Mouse (Mus musculus) liver, embryonic 14.5 days (tissue): ENCODE results near the gene Rfx3.

Experiments
- CTCF ChIP-seq: IDR thresholded peaks from 2 replicates; pipeline ENCODE4 v1.5.1; 2016; ENCODE audit warnings: antibody characterized with exemption, low read depth, control low read depth
- EP300 ChIP-seq: IDR thresholded peaks from 2 replicates; pipeline ENCODE4 v1.6.1; 2016; ENCODE audit warnings: antibody characterized with exemption, low read depth

DNA sequence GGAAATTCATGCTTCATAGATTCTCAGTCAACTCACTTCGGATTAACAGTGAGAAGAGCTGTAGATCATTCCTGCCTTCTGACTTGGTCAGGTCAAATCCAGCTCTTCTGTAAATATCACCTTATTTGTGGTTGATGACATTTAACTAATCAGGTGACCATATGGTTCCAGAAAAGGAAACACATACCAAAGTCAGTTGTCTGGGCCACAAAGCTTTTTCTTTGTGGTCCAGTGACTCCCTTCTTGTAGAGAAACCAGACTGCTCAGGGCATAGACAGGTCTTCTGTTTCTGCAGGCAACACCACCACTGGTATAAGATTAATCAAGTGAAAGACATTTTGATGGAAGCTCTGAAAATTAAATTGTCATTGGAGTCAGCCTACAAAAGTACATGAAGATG lies 41.1 kb upstream of the Rfx3 start:
- no peak for TF ChIP-seq CTCF
- no peak for TF ChIP-seq EP300
